Mouse (Mus musculus) c-Kit-positive CD71-positive TER-119-positive erythroid progenitor cells, embryonic 14.5 days (primary cell): ENCODE measurements around the gene Lsm3.

Experiments used
- DNase-seq: peaks from one replicate; pipeline ENCODE4 v3.0.0-alpha.2; 2013; ENCODE audit warnings: low spot score

Lsm3 gene

DNA sequence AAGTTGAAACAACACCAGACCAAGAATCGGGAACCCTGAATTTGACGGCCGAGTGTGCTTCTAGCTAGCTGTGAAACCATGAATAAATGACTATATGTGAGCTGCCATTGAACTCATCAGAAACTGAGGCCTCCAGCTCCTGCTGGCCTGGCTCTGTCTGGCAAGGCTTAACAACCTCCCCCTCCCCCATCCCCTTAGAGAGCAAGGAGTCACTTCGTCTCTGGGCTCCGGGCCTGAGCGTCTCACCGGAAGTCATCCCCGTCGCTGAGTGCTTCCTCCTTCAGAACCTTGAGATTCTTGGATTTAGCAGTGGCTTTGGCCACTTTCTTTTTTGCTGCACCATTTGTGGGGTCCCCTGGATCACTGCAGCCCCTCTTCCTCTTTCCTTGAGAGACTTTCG is 5.5 kb upstream of the Lsm3 start:
- DNase-seq, result no peak

- no peak for DNase-seq
Observed at GRCm38 (mm10) chr6:91514135-91514534, 1.6 kb upstream of the Lsm3 start.

GRCm38 (mm10) chr6:91514737-91515362 is 878 bp upstream of the Lsm3 start:
- DNase-seq, result peak; percentile 19

GRCm38 (mm10) chr6:91518454-91519020 is 2.8 kb downstream of the Lsm3 start:
- DNase-seq, result no peak

DNA sequence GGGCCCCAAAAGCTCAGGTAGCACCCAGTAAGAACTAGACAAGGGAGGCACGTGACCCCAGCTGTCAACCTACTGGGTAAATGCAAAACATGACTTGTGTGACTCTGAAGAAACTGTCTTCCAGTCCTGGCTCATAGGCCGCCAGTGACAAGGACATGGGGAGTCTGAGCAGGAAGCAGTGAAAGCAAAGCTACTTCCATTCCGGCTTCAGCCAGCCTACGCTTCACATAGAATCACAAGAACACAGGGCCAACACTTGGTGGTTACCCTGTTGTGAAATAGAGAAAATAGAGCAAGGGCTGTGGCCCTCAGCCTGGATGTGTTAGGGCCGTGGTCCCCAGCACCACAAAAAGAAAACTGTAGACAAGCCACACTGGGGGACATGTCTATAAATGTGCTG is 7.1 kb downstream of the Lsm3 start:
- no peak for DNase-seq

DNA sequence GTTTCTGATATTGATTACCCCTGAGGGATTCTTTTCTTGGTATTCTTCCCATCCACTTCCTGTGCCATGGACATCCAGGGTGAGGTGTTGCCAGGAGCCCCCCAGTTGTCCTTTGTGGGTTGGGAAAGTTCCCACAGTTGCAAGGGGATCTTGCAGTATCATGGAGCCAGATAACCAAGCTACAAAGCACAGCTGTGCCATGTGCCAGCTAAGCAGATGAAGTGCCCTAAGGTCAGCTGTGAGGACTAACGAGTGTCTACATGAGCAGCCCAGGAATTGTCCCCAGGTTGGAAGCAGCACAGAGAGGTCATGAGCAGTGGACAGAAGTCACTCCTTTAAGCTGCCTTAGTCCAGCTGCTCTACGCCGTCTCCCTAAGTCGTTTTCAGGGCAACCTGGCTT is 9.8 kb downstream of the Lsm3 start:
- no peak for DNase-seq

GRCm38 (mm10) chr6:91527227-91527860 is 11.6 kb downstream of the Lsm3 start:
- DNase-seq, result peak; percentile 16

DNA sequence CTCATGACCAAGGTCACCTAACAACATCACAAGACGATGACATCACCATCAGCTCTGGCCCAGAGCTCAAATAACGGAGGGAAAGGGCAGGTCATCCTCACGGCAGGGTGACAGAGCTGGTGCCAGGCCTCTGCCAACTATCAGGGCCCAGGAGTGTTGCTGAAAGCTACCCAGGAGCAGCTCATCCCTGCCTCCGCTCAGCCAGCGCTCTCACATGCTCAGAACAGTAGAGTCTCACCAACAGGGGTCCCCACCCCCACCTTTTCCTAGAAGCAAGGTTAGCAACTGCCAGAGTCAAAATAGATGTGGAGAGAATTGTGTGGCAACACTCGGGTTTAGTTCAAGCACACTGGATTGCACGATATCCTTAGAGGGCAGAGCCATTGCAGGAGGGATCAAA is 12.5 kb downstream of the Lsm3 start:
- no peak for DNase-seq

GRCm38 (mm10) chr6:91530673-91531072 is 14.9 kb downstream of the Lsm3 start:
- no peak for DNase-seq

DNA sequence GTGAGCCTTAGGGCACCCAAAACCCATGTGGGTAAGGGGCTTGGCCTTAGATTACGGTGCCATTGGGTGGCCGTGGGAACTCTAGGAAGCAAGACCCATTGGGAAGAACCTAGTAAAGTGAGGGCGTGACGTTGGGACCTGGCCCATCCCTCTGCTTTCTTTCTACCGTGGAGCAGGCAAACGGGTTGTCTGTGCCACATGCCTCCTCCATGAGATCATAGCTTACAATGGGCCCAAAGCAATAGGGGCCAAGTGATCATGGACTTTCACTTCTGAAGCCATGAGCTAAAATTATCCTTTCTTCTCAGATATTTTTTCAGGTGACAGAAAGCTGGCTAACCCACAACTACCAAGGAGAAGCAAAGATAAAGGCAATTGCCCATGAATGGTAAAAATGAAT is 15.5 kb downstream of the Lsm3 start:
- no peak for DNase-seq

- DNase-seq, result no peak
Observed at GRCm38 (mm10) chr6:91532661-91533060, 16.9 kb downstream of the Lsm3 start.

- DNase-seq, result no peak
Observed at GRCm38 (mm10) chr6:91533359-91533758, 17.6 kb downstream of the Lsm3 start.

DNA sequence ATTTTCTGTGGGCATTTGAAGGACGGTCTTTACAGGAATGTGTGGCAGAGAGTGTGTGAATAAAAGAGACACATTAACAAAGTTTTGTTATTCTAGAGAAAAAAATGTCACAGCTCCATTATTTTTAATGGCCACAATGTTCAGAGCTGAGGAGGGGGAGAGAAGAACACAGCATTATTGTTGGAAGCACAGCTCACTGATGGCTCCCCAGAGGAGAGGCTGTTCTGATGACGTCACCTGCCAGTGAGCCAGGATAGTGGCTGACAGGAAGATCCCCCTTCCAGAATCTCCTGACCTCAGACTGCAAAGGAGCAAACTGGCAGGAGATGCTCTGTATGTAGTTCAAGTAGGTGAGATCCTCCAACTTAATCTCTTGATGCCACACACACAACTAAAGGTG is 18.0 kb downstream of the Lsm3 start:
- no peak for DNase-seq

- DNase-seq, result no peak
Observed at GRCm38 (mm10) chr6:91534268-91534667, 18.5 kb downstream of the Lsm3 start.

DNA sequence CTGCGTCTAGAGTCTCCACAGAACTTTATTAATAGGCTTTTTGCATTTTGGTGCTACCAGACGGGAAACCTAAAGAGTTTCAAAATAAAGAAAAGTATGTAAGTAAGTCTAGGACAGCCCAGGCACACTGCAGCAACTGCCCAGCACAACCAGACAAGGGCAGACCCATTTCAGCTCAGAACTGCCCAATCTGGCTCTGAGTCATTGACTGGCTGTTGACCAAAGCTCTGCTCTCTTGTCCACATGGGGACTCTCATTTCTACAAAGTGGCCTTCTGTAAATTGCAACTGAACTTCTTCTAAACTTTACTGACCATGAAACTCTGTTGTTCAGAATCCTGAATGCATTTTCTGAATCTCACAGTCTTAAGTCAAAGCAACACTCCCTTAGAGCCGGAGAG is 19.5 kb downstream of the Lsm3 start:
- no peak for DNase-seq

DNA sequence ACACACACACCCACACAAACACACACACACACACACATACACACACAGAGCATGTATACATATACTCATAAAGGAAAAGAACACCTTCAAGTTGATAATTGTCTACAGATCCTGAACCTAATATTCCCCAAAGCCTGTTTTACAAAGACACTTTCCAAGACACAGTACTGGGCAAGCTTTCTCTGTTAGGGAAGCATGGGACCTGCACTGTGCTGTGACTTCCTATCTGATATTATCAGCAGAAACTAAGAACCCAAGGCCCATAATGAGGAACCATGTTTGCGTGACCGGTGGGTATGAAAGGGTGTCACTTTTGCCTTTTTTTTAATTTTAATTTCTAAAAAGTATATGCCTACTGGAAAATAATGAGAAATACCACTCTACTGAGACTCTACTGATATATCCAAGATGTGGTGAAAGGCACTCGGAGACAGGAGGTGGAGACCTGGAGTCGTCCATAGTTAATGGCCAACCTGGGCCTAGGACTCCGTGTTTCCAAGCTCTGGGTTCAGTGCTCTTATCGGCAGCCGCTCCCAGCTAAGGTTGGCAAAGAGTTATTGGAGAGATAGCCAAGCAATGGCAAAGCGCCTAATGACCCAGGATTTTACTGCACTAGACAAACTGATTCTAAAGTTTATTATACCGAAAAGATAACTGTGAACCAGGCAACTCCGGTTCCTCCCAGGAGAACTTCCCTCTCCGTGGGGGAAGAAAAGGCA is 20.5 kb downstream of the Lsm3 start:
- DNase-seq, result no peak

DNA sequence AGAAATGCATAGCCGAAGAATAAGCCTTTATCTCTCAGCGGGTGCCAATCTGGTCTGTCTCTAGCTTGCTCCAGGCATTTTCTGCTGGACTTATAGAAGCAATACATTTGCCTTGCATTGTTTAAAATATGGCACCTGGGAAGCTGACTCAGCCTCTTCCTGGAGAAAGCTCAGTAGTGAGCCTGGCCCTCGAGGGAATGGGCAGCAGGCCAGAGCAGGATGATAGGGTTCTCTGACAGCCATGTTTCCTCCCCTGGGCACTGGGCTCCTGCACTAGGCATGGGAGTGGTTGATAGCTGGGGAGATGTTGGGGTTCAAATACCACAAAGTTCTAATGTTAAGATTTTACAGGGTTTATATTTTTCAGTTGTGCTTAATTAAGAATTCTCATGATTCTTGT is 25.5 kb downstream of the Lsm3 start:
- no peak for DNase-seq

DNA sequence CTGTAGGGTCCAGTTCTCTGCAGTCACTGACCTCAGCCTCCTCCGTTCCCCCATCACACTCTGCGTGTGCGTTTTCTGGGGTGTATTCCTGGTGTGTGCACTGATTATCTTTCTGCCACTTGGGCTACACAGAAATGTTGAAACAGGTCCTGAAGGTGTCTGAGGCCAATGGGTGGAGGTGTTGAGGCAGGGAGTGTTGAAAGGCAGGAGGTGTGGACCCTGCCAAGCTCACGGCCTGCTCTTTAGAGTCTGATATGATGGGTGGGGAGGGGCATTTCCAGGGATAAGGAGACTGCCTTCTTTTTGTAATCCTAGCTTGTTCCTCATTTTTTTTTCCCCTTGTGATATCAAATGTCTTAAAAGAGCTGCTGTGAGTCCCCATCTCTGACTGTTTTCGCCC is 27.3 kb downstream of the Lsm3 start:
- no peak for DNase-seq

GRCm38 (mm10) chr6:91546241-91546884 is 30.6 kb downstream of the Lsm3 start:
- DNase-seq, result no peak

DNA sequence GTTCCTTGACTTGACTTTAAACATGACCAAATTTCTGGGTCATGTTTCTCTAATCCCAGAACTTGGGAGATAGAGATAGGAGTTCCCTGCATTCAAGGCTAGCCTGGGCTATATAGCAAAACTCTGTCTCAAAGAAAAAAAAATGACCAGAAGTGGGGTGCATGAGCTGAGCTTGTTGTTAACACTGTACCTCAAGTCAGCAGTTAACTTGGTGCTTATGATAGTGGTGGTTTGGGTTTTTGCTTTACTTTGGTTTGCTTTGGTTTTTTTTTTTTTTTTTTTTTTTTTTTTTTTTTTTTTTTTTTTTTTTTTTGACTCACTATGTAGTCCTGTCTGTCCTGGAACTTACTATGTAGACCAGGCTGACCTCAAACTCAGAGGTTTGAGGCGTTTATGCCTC is 31.6 kb downstream of the Lsm3 start:
- no peak for DNase-seq

DNA sequence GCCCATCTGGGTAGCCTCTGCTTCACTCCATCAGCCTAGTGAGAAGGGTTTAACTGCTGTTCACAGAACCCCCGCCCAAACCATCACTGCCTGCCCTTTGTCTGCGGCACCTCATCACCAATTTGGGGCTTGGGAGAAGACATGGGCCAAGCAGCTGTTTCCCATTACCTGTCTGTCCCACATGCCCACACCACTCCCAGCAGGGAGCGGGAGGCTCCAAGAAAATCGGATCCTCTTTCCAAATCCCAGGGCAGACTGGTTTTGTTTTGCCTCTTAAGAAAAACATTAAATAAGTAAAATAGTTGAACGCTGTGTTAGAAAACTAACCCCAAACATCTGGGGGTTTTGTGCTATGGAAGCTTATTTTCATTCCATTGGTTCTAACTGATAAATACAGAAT is 33.9 kb downstream of the Lsm3 start:
- DNase-seq, result no peak

DNA sequence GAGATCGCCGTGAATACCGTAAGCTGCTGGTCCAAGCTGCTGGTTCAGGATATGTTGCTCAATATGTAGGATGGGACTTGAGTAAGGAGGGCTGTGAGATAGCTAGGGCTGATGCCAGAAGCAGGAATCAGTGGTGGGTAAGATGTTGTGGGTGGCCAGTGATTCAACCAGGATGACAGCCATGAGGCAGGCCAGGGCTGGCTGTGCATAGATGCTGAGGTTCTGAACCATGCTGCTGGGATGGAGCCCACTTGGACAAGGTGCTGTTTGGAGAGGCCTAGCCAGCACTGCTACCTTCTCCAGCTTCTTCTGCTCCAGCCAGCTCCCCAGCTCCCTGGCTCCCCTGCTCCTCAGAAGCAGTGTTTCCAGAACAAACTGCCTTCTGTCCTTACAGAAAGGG is 35.9 kb downstream of the Lsm3 start:
- no peak for DNase-seq

DNA sequence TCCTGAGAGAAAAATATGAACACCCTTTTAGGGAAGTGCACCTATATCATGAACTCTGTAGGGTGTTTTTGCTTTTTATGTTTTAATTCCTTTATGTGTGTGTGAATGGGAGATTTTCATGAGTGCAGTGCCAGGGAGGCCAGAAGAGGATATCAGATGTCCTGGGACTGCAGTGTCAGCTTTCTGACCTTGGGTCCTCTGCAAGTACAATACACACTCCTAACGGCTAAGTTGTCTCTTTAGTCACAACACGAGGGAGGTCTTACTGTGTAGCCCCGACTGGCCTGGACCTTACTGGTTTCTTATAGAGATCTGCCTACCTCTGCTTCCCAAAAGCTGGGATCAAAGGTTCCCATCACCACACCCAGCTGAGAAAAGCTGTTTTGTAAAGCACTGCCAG is 37.0 kb downstream of the Lsm3 start:
- no peak for DNase-seq
